Mouse (Mus musculus) intestine, embryonic 16.5 days (tissue): ENCODE results near the gene B3galt4. TPM values are rescaled to one million over a fixed set of nuclear protein-coding genes. Genes with fewer than 3 reads are reported as not detected.
"Not testable (repeated sequence)": the region's sequence is repeated elsewhere in the genome, so short reads cannot be mapped to it uniquely, and the experiment has no call there.

Experiments
- ATAC-seq: fragments of 200-750 bp; cut with Nextera tagmentation; 2 replicates; pipeline ENCODE4 v1.8.0; 2017; ENCODE audit warnings: moderate TSS enrichment, moderate library complexity
- H3K27ac ChIP-seq: fragments of 300-500 bp; sonication (generic); 2 replicates; pipeline ENCODE4 v1.5.1; 2014; ENCODE audit warnings: mild to moderate bottlenecking, low read length
- H3K27me3 ChIP-seq: fragments of 300-500 bp; sonication (generic); replicated peaks from 2 replicates; pipeline ENCODE4 v1.6.1; 2014; ENCODE audit warnings: low read length, control low read depth, mixed read lengths; ENCODE audit not compliant: control insufficient read depth, insufficient read depth
- H3K36me3 ChIP-seq: fragments of 300-500 bp; sonication (generic); 2 replicates; pipeline ENCODE4 v1.6.1; 2014; ENCODE audit warnings: low read length, control low read depth; ENCODE audit not compliant: control insufficient read depth, insufficient read depth
- H3K4me1 ChIP-seq: fragments of 300-500 bp; sonication (generic); 2 replicates; pipeline ENCODE4 v1.6.1; 2014; ENCODE audit warnings: low read length, control low read depth, mixed read lengths; ENCODE audit not compliant: control insufficient read depth, insufficient read depth
- H3K4me2 ChIP-seq: fragments of 300-500 bp; sonication (generic); 2 replicates; pipeline ENCODE4 v1.6.1; 2014; ENCODE audit warnings: low read depth, low read length, control low read depth
- H3K4me3 ChIP-seq: fragments of 300-500 bp; sonication (generic); 2 replicates; pipeline ENCODE4 v1.5.1; 2014; ENCODE audit warnings: mild to moderate bottlenecking, low read length
- H3K9ac ChIP-seq: fragments of 300-500 bp; sonication (generic); 2 replicates; pipeline ENCODE4 v1.6.1; 2014; ENCODE audit warnings: low read depth, low read length
- H3K9me3 ChIP-seq: fragments of 300-500 bp; sonication (generic); 2 replicates; pipeline ENCODE4 v1.6.1; 2016; ENCODE audit warnings: low read length, control low read depth; ENCODE audit not compliant: control insufficient read depth
- WGBS: fragments of 180-500 bp; shearing (Covaris S2); extraction: QIAGEN DNeasy Blood & Tissue Kit; methylation state at CpG from one replicate; pipeline ENCODE4 v1.1.7; 2014; 5-methylcytosine and 5-hydroxymethylcytosine counted together
- polyA plus RNA-seq: library from polyadenylated mRNA; unstranded; fragments of >200 nt; fragmentation: Nextera tagmentation; extraction: Ambion mirVana; gene quantifications from 2 replicates; pipeline ENCODE4 v1.2.1, GENCODE M21; 2015

The B3galt4 gene
- polyA plus RNA-seq, 1 experiment from 2014 or later, result 12.6 TPM

DNA sequence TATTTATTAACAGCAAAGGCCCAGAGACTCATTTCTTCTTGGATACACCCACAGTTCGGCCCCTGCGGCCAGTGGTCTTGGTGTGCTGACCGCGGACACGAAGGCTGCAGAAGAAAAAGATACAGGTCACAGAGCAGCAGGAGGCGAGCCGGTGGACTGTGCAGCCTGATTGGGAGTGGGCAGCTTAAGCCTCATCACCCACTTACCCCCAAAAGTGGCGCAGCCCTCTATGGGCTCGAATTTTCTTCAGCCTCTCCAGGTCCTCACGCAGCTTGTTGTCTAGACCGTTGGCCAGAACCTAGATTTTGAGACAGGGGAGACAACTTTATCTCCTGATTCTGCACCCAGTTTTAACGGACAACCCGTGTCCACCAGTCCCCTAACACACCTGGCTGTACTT, 727 bp upstream of the B3galt4 start:
- Histone ChIP-seq H3K4me2 (peak overlapping the region; percentile 91), H3K9ac (peak overlapping the region; percentile 95), H3K27ac (peak overlapping the region; percentile 98; the same call in 1 of the 2 replicates), H3K4me3 (peak overlapping the region; percentile 61), H3K4me1 (peaks cover 59% of the 10 kb centered on the region)
- not testable (repeated sequence) for H3K9me3 ChIP-seq, H3K27me3 ChIP-seq, ATAC-seq, H3K36me3 ChIP-seq
- 73% methylated on average over 13 of the region's 13 CpGs for WGBS

DNA sequence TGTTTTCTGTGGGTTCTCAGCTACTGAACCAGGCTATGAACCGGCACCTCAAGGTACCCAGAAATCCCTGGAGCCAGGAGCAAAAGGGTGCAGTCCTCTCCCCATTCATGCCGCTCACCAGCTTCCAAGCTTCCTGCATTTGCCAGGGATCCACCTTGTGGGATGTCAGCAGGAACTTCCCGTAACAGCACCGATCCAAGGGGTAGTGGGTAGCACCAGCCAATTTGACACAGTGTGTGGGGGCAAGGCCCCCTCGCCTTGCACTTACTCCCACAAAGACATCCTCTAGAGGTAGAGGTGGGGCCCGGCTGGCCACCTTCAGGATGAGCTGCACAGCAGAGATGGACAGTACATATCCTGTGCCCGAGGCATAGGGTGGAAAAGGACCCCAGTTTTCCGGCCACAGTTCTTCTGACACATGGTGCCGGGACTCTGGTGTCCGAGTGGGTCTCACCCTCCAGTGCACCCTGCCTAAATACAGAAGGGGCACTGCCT, 1.1 kb downstream of the B3galt4 start:
- Histone ChIP-seq H3K4me1 (peaks cover 54% of the 10 kb centered on the region), H3K27ac (peak overlapping the region; percentile 98), H3K27me3 (no peaks in the 10 kb centered on the region), H3K4me2 (peak overlapping the region; percentile 91), H3K9me3 (no peaks in the 10 kb centered on the region), H3K36me3 (0 out of 2 replicates have a peak, but pooled peaks cover 2% of the 10 kb centered on the region), H3K9ac (peak overlapping the region; percentile 95), H3K4me3 (peak overlapping the region; percentile 61)
- ATAC-seq, result no peak
- 78% methylated on average over 10 of the region's 10 CpGs for WGBS

DNA sequence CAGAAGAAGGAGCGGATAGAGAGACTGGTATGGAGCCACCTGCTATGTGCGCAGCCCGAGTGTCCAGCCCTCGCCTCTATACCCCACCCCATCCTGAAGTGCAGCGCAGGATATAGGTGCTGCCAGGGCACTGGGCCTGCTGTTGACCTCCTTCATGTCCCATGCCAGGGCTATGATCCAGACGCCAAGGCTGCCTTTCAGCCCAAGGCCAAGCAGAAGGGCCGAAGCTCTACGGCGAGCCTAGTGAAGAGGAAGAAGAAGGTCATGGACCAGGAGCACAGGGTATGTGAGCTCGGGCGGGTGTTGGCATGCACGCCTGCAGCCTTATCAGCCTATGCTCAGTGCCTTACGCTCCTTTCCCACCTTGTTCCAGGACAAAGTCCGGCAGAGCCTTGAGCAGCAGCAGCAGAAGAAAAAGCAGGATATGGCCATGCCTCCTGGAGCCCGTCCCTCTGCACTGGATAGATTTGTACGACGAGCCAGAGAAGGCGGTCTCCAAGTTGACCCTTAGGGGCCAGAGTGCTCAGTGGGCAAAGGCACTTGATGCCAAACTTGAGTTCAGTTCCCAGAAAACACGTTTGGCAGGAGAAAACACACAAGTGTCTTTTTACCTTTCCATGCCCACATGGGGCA, 2.3 kb downstream of the B3galt4 start:
- Histone ChIP-seq H3K4me3 (peak overlapping the region; percentile 61; the same call in 1 of the 2 replicates), H3K27ac (peak overlapping the region; percentile 98), H3K9ac (peak overlapping the region; percentile 40; the same call in 1 of the 2 replicates), H3K36me3 (peaks cover 9% of the 10 kb centered on the region; the same call in 1 of the 2 replicates), H3K27me3 (no peaks in the 10 kb centered on the region), H3K4me1 (peaks cover 46% of the 10 kb centered on the region), H3K9me3 (no peaks in the 10 kb centered on the region), H3K4me2 (peak overlapping the region; percentile 91; the same call in 1 of the 2 replicates)
- peak; percentile 70 for ATAC-seq
- WGBS, result 65% methylated on average over 19 of the region's 19 CpGs

DNA sequence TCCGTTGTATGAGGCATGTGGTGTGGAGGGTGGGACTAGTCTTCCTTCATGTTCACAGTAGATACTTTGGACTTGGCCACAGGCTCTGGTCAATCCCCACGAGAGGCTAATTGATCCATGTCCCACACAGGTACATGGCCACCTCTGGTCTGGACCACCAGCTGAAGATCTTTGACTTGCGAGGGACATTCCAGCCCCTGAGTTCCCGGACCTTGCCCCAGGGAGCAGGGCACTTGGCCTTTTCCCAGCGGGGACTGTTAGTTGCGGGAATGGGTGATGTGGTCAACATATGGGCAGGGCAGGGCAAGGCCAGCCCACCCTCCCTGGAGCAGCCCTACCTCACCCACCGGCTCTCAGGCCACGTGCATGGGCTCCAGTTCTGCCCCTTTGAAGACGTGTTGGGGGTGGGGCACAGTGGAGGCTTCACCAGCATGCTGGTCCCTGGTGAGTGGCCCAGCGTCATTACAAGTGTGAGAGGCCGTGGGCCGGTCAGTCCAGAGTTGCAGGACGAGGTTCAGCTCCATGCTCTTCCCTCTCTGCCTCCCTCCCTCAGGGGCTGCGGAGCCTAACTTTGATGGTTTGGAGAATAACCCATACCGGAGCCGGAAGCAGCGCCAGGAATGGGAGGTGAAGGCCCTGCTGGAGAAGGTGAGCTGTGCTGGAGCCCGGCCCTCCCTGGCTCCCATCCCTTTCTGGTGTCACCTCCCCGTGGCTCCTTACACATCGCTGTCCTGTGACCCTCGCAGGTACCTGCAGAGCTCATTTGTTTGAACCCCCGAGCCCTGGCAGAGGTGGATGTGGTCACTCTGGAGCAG, 3.0 kb downstream of the B3galt4 start:
- no peaks in the 10 kb centered on the region for H3K27me3 ChIP-seq
- H3K4me2 ChIP-seq, result peak overlapping the region; percentile 91; the same call in 1 of the 2 replicates
- H3K4me3 ChIP-seq, result 0 out of 2 replicates have a peak overlapping the region, but pooled peaks have one; percentile 5
- peaks cover 14% of the 10 kb centered on the region; the same call in 1 of the 2 replicates for H3K36me3 ChIP-seq
- H3K4me1 ChIP-seq, result peaks cover 39% of the 10 kb centered on the region
- H3K27ac ChIP-seq, result peak overlapping the region; percentile 98
- 82% methylated on average over 22 of the region's 22 CpGs for WGBS
- ATAC-seq, result no peak
- peak overlapping the region; percentile 40; the same call in 1 of the 2 replicates for H3K9ac ChIP-seq
- H3K9me3 ChIP-seq, result no peaks in the 10 kb centered on the region

DNA sequence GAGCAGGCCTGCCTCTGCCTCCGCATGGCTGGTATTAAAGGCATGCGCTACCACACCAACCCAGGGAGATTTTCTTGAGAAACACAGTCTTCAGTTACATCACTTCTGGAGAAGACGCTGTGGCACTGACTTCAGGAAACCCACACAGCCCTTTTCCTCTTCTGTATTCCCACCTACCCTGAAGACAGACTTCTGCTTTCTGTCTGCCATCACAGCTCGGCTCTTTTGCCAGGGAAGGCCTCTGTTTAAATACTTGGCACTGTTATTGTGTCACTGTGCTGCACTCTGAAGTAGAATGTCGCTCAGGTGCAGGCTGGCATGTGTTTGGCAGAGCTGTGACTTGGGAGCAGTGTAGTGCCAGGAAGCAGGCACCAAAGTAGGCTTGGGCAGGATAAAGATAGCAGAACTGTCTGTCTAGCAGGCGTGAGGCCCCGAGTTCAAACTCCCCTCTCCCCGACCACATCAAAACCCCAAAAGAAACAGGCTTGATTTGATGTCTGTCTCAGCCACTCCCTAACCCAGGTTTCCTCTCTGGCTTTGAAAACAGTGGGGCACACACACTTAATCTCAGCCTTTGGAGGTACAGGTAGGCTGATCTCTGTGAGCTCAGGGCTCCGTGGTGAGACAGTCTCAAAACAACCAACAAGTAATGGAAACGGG, 3.7 kb downstream of the B3galt4 start:
- H3K36me3 ChIP-seq, result peaks cover 17% of the 10 kb centered on the region; the same call in 1 of the 2 replicates
- no peak overlapping the region for H3K27ac ChIP-seq
- no peak for ATAC-seq

DNA sequence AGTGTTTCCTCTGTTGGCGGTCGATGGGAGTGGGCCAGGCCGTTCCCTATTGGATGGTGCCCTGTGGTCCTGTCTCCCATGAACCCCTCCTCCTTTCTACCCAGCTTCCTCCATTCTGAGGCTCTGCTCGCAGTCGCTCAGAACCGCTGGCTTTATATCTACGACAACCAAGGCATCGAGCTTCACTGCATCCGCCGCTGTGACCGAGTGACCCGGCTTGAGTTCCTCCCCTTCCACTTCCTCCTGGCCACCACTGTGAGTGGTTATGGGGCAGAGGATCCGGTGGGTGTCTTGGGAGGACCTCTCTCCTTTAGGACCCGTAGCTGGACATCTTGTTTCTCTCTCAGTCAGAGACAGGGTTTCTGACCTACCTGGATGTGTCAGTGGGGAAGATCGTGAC, 7.8 kb downstream of the B3galt4 start:
- H3K9me3 ChIP-seq, result no peaks in the 10 kb centered on the region
- no peaks in the 10 kb centered on the region for H3K27me3 ChIP-seq
- no peak overlapping the region for H3K27ac ChIP-seq
- H3K36me3 ChIP-seq, result peaks cover 17% of the 10 kb centered on the region; the same call in 1 of the 2 replicates
- no peak overlapping the region for H3K9ac ChIP-seq
- H3K4me1 ChIP-seq, result peaks cover 24% of the 10 kb centered on the region
- H3K4me2 ChIP-seq, result no peak overlapping the region
- no peak overlapping the region for H3K4me3 ChIP-seq
- 93% methylated on average over 15 of the region's 15 CpGs for WGBS
- ATAC-seq, result no peak

More for the DNA sequence above, 3.7 kb downstream of the B3galt4 start:
- H3K4me3 ChIP-seq, result no peak overlapping the region
- no peak overlapping the region; the same call in 1 of the 2 replicates for H3K4me2 ChIP-seq
- no peaks in the 10 kb centered on the region for H3K9me3 ChIP-seq
- 90% methylated on average over 10 of the region's 10 CpGs for WGBS
- H3K4me1 ChIP-seq, result peaks cover 32% of the 10 kb centered on the region
- H3K9ac ChIP-seq, result no peak overlapping the region
- no peaks in the 10 kb centered on the region for H3K27me3 ChIP-seq

DNA sequence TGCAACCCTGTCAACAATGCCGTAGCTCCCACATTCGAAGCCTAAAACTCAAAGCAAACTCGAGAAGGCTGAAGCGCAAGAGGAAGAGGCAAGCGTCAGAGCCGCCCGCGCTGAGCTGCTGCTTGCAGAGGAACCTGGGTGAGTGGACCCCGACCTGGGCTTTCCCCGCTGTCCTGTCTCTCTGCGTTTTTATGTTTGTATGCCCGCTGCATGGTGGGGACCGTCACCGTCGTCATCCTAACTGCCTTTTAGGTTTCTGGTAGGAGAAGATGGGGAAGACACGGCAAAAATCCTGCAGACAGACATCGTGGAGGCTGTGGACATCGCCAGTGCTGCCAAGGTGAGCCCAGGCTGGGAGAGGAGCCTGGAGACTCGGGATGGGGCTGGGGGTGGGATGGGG, 9.9 kb downstream of the B3galt4 start:
- 52% methylated on average over 19 of the region's 19 CpGs for WGBS
- peaks cover 19% of the 10 kb centered on the region for H3K36me3 ChIP-seq
- H3K4me2 ChIP-seq, result peak overlapping the region; percentile 92
- H3K9me3 ChIP-seq, result no peaks in the 10 kb centered on the region
- peak overlapping the region; percentile 85 for H3K4me3 ChIP-seq
- H3K4me1 ChIP-seq, result peaks cover 19% of the 10 kb centered on the region
- no peak for ATAC-seq
- no peaks in the 10 kb centered on the region for H3K27me3 ChIP-seq
- no peak overlapping the region for H3K27ac ChIP-seq
- peak overlapping the region; percentile 87 for H3K9ac ChIP-seq

DNA sequence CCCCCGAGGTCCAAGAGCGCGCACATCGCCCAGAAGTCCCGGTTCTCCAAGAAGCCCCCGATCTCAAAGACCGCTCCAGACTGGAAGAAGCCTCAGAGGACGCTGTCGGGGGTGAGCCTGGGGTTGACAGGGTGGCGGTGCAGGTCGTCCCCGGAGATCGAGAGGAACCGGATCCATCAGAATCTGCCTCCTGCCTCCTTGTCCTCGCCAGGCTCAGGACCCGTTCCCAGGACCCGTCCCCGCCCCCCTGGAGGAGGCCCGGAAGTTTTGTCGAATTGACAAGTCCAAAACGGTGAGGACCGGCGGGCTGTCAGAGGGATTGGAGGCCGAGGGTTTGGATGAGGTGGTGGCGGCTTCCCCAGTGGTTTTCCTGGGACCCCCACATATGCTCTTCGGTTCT, 10.3 kb downstream of the B3galt4 start:
- ATAC-seq, result peak; percentile 3; the same call in 1 of the 2 replicates
- peak overlapping the region; percentile 85 for H3K4me3 ChIP-seq
- peak overlapping the region; percentile 87 for H3K9ac ChIP-seq
- peaks cover 19% of the 10 kb centered on the region for H3K36me3 ChIP-seq
- H3K4me2 ChIP-seq, result peak overlapping the region; percentile 92
- H3K4me1 ChIP-seq, result peaks cover 19% of the 10 kb centered on the region
- WGBS, result 2% methylated on average over 26 of the region's 26 CpGs
- no peaks in the 10 kb centered on the region for H3K9me3 ChIP-seq
- H3K27me3 ChIP-seq, result no peaks in the 10 kb centered on the region
- H3K27ac ChIP-seq, result no peak overlapping the region
